Mouse (Mus musculus) brain, embryonic 14.5 days (tissue): ENCODE measurements around the gene B4galt3.

Experiments used
- CTCF ChIP-seq: fragments of 200-500 bp; IDR thresholded peaks from 2 replicates; pipeline ENCODE4 v1.5.1; 2012; ENCODE audit warnings: inconsistent platforms, mild to moderate bottlenecking, moderate library complexity, borderline replicate concordance; ENCODE audit not compliant: insufficient read depth, insufficient read length; ENCODE audit errors: extremely low read depth
- POLR2A ChIP-seq: fragments of 200-500 bp; IDR thresholded peaks from 2 replicates; pipeline ENCODE4 v1.6.1; 2012; ENCODE audit warnings: mild to moderate bottlenecking, inconsistent platforms, borderline replicate concordance; ENCODE audit not compliant: poor library complexity, insufficient read depth, insufficient read length, severe bottlenecking; ENCODE audit errors: extremely low read depth

DNA sequence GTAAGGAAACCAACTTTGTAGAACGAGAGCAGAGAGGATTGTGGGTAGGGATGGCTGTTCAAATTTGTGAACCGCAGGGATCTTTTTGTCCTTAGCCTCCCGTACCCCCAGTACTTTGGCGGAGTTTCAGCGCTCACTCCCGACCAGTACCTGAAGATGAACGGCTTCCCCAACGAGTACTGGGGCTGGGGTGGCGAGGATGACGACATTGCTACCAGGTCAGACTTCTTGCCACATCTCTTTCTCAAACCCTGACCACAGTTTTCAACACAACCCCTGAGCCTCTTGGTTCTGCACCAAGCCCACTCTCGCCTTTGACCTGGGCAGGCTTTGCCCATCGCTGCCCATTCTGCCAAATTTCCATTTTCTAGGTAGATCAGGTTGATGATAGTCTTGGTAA is 4.0 kb downstream of the B4galt3 start:
- no peak for TF ChIP-seq POLR2A
- no peak for TF ChIP-seq CTCF
